Mouse (Mus musculus) liver, embryonic 14.5 days (tissue): Measurements from ENCODE around the gene Acta1.

Experiments
- CTCF ChIP-seq: IDR thresholded peaks from 2 replicates; pipeline ENCODE4 v1.5.1; 2016; ENCODE audit warnings: antibody characterized with exemption, low read depth, control low read depth
- EP300 ChIP-seq: IDR thresholded peaks from 2 replicates; pipeline ENCODE4 v1.6.1; 2016; ENCODE audit warnings: antibody characterized with exemption, low read depth

- TF ChIP-seq CTCF (no peak), EP300 (no peak)
Measured at GRCm38 (mm10) chr8:123891271-123891670, 3.3 kb downstream of the Acta1 start.
